In the genomic region with DNA sequence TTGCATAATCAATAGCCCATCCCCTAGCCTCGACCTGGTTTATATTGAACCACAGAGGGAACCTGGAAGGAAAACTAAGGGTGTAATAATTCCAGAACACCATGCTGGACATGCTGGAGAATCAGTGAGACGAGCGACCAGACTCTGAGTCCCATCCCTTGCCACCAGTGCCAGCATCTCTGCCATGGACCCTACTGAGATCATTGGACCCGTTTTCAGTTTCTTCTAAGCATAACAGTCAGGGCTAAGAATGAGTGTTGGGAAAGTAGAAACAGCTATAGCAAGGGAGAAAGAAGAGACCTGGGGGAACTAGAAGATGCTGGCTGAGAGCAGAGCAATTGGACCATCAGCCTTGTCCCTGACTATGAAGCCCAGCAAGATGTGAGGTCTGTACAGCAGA, we compare ENCODE assay signal across 22 mouse cellular contexts. TPM values are rescaled to one million over a fixed set of nuclear protein-coding genes. Genes with fewer than 3 reads are reported as not detected.
A peak's percentile ranks its signal among the peaks of the same experiment; 100 is the strongest.
DNase-seq lines count a peak whose midpoint lies in the region; ATAC-seq and TF ChIP-seq lines count a peak whose summit lies in the region.
"Had no signal": no experiment of that assay in that cellular context is flagged by ENCODE, and none has a peak within 500 bp of the region (broad histone marks: within the 10 kb centered on the region; RNA-seq: fewer than 3 reads in every experiment).

No protein-coding gene starts in this region.

- H3K36me3 ChIP-seq in midbrain, embryonic 11.5 days (ENCODE audit: control insufficient read depth, insufficient read depth, low read length) = no peaks in the 10 kb centered on the region
- H3K36me3 ChIP-seq in midbrain, embryonic 13.5 days = no peaks in the 10 kb centered on the region
- H3K36me3 ChIP-seq: G1E had no signal

- WGBS in midbrain, embryonic 11.5 days = 83% methylated on average over 4 of the region's 4 CpGs
- WGBS in midbrain, embryonic 13.5 days = 90% methylated on average over 4 of the region's 4 CpGs

- H3K9me3 ChIP-seq in midbrain, embryonic 11.5 days (ENCODE audit: control insufficient read depth, low read length) = no peaks in the 10 kb centered on the region
- no peaks in the 10 kb centered on the region for H3K9me3 ChIP-seq in midbrain, embryonic 13.5 days

- H3K4me1 ChIP-seq in midbrain, embryonic 11.5 days (ENCODE audit: control insufficient read depth, insufficient read depth, low read length) = peaks cover 11% of the 10 kb centered on the region
- peaks cover 20% of the 10 kb centered on the region for H3K4me1 ChIP-seq in midbrain, embryonic 13.5 days (replicated peaks)

- H3K9ac ChIP-seq in midbrain, embryonic 11.5 days (ENCODE audit: low read length) = no peak overlapping the region
- no peak overlapping the region for H3K9ac ChIP-seq in midbrain, embryonic 13.5 days (replicated peaks)

- H3K27me3 ChIP-seq in midbrain, embryonic 11.5 days (ENCODE audit: control insufficient read depth, insufficient read depth, low read length) = peaks cover 30% of the 10 kb centered on the region
- H3K27me3 ChIP-seq in midbrain, embryonic 13.5 days = peaks cover 49% of the 10 kb centered on the region
- H3K27me3 ChIP-seq: Patski had no signal

- no peak for DNase-seq in gastrocnemius, adult 2 months
- no peak for DNase-seq in gastrocnemius, postnatal 10 days
- DNase-seq in heart, adult 11 months = peak; percentile 78
- DNase-seq in heart, postnatal 4 days = no peak
- peak; percentile 53 for DNase-seq in midbrain, embryonic 11.5 days (ENCODE audit: low spot score, missing footprints)
- DNase-seq: adrenal gland, adult 2 months; adrenal gland, adult 8-10 months; adrenal gland, postnatal 10 days; adrenal gland, postnatal 14 days; adrenal gland, postnatal 25 days; adrenal gland, postnatal 36 days; B cell, adult 2 months; cerebellum, adult 11 months; cerebellum, adult 11-12 months; cerebellum, adult 18-20 months had no signal

- H3K27ac ChIP-seq in gastrocnemius, adult 2 months = 0 out of 2 replicates have a peak overlapping the region, but pooled peaks have one; percentile 91
- H3K27ac ChIP-seq in midbrain, embryonic 11.5 days (ENCODE audit: low read depth, low read length) = no peak overlapping the region
- H3K27ac ChIP-seq in midbrain, embryonic 13.5 days = no peak overlapping the region

- TF ChIP-seq CTCF in gastrocnemius, adult 2 months (IDR thresholded peaks at IDR 0.05) = no peak

- intact Hi-C loops in gastrocnemius, adult 2 months (cut with DNase I) = no loop called here

- no peak overlapping the region for H3K4me3 ChIP-seq in gastrocnemius, adult 2 months
- no peak overlapping the region for H3K4me3 ChIP-seq in midbrain, embryonic 11.5 days (ENCODE audit: low read depth, low read length)
- no peak overlapping the region for H3K4me3 ChIP-seq in midbrain, embryonic 13.5 days (replicated peaks)

- ATAC-seq in midbrain, embryonic 11.5 days (ENCODE audit: low FRiP score) = no peak
- ATAC-seq in midbrain, embryonic 13.5 days = no peak
- ATAC-seq: activated CD4-positive, CD25-positive, alpha-beta regulatory T cell, adult 4 months; CD4-positive, CD25-positive, alpha-beta regulatory T cell, adult 4 months; Patski had no signal

- no peak overlapping the region for H3K4me2 ChIP-seq in midbrain, embryonic 11.5 days
- no peak overlapping the region for H3K4me2 ChIP-seq in midbrain, embryonic 13.5 days (replicated peaks)

RNA-seq across cellular contexts. Expression of a gene that starts 1.3 kb away (rescaled TPM):
- 10 to 100 TPM; 28.8 to 43.1 TPM for total RNA-seq in gastrocnemius, adult 2 months (2021)
- total RNA-seq in gastrocnemius, postnatal 10 days (2021) = 100 to 1,000 TPM; 266 to 376 TPM
- total RNA-seq in heart, postnatal 4 days (2021) = 10 to 100 TPM; 90.1 to 91.4 TPM
- 34.9 and 39.7 TPM in 2 replicates for polyA plus RNA-seq in midbrain, embryonic 11.5 days (2014; fragmentation: Nextera tagmentation; extraction: Ambion mirVana)
- polyA plus RNA-seq in midbrain, embryonic 13.5 days (2015; fragmentation: Nextera tagmentation; extraction: Ambion mirVana) = 17.1 and 19.0 TPM in 2 replicates
- total RNA-seq: CH12.LX, MEL had no signal
- polyA plus RNA-seq: activated CD4-positive, CD25-positive, alpha-beta regulatory T cell, adult 4 months; CD4-positive, CD25-positive, alpha-beta regulatory T cell, adult 4 months; G1E had no signal

Comparison
In these comparisons a context has a peak if more than half of its experiments do, and no peak if none do; other contexts are left out.
1. DNase-seq: peak in heart, adult 11 months (single experiment) and midbrain, embryonic 11.5 days (single experiment); none in gastrocnemius, adult 2 months (single experiment), gastrocnemius, postnatal 10 days (single experiment) and heart, postnatal 4 days (single experiment).